In genomic region chr6:125420458-125421063, GRCm38 (mm10) we compare ENCODE assay signal across 23 mouse cellular contexts. TPM values are rescaled to one million over a fixed set of nuclear protein-coding genes. Genes with fewer than 3 reads are reported as not detected.
"Had no signal": no experiment of that assay in that cellular context is flagged by ENCODE, and none has a peak within 500 bp of the region (broad histone marks: within the 10 kb centered on the region; RNA-seq: fewer than 3 reads in every experiment).

No protein-coding gene starts in this region.

- ATAC-seq: intestine, embryonic 15.5 days had no signal

- H3K9me3 ChIP-seq: intestine, embryonic 15.5 days; limb, embryonic 10.5 days; limb, embryonic 13.5 days; liver, embryonic 13.5 days; neural tube, embryonic 12.5 days; neural tube, embryonic 15.5 days had no signal

- H3K9ac ChIP-seq: intestine, embryonic 15.5 days; limb, embryonic 13.5 days; liver, embryonic 13.5 days; neural tube, embryonic 12.5 days; neural tube, embryonic 15.5 days had no signal

- H3K27ac ChIP-seq: intestine, embryonic 15.5 days; limb, embryonic 10.5 days; liver, embryonic 13.5 days; neural tube, embryonic 12.5 days; neural tube, embryonic 15.5 days had no signal

- H3K27me3 ChIP-seq: neural tube, embryonic 12.5 days had no signal

- H3K36me3 ChIP-seq: intestine, embryonic 15.5 days; limb, embryonic 10.5 days; limb, embryonic 13.5 days; liver, embryonic 13.5 days; neural tube, embryonic 12.5 days; neural tube, embryonic 15.5 days had no signal

- DNase-seq: kidney, adult 11 months; kidney, adult 9 months; kidney, postnatal 14 days; kidney, postnatal 4 days; liver, embryonic 13.5 days; lung, adult 2 months; lung, postnatal 14 days; lung, postnatal 4 days; midbrain, embryonic 14.5 days; right cerebral cortex, adult 18-20 months; right cerebral cortex, postnatal 14 days; thymus, adult 18-20 months; thymus, postnatal 36 days had no signal

- H3K4me2 ChIP-seq: intestine, embryonic 15.5 days; limb, embryonic 13.5 days; liver, embryonic 13.5 days; midbrain, embryonic 11.5 days; neural tube, embryonic 12.5 days; neural tube, embryonic 15.5 days had no signal

- H3K4me3 ChIP-seq: intestine, embryonic 15.5 days; limb, embryonic 10.5 days; limb, embryonic 13.5 days; liver, embryonic 13.5 days; neural tube, embryonic 12.5 days; neural tube, embryonic 15.5 days had no signal

RNA-seq across cellular contexts. Expression of gene Plekhg6, which starts 40.0 kb away (rescaled TPM):
- total RNA-seq: layer of hippocampus, postnatal 14 days; megakaryocyte progenitor cell, adult 5-6 weeks; megakaryocyte-erythroid progenitor cell, adult 5-6 weeks had no signal
- polyA plus RNA-seq: midbrain, embryonic 11.5 days; spleen, adult 2 months had no signal
